Mouse (Mus musculus): ENCODE measurements at regions not wholly inside any gene's neighbourhood (a gene's known extent, or its start where the extent isn't known, plus 50 kb on each side); places are given as distances from the start of the nearest gene placed in this dataset.

DNA sequence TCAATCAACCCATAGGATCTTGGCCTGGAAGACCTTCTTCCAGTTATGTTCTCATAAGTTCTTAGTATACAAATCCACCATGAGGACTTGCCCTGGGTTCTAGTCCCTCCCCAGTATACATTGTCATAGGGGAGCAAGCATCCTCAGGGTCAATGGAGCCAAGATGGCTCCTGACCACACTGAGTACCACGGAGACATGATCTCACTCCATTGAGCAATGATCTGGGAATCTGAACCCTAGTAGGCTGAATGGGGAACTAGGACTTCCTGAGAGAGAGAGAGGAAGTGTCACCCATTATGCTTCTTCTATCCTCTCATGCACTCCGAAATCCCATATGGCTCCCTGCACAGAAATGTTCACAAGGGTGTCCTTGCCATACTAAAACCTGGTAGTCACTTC is 1229.3 kb upstream of the A1bg start:
- no peak for TF ChIP-seq CTCF (IDR thresholded peaks at IDR 0.05; ENCODE audit: extremely low read depth, insufficient read length, insufficient replicate concordance, low read depth, low read length)
- no peak for TF ChIP-seq POLR2A (IDR thresholded peaks at IDR 0.05; ENCODE audit: low read depth, low read length)

All from small intestine, adult 2 months (tissue).